Mouse (Mus musculus) erythroblast, embryonic 14.5 days (primary cell): Measurements from ENCODE around the gene Cetn4. TPM values are rescaled to one million over a fixed set of nuclear protein-coding genes. Genes with fewer than 3 reads are reported as not detected.

Source experiments
- H3K27me3 ChIP-seq: 2 replicates; pipeline ENCODE4 v1.6.1; 2012; ENCODE audit warnings: inconsistent platforms; ENCODE audit not compliant: control insufficient read depth
- H3K36me3 ChIP-seq: 2 replicates; pipeline ENCODE4 v1.6.1; 2012; ENCODE audit warnings: mild to moderate bottlenecking, inconsistent platforms; ENCODE audit not compliant: control insufficient read depth
- H3K4me1 ChIP-seq: 2 replicates; pipeline ENCODE4 v1.6.1; 2012; ENCODE audit warnings: inconsistent platforms; ENCODE audit not compliant: control insufficient read depth
- H3K4me3 ChIP-seq: replicated peaks from 2 replicates; pipeline ENCODE3; 2012; ENCODE audit warnings: moderate library complexity, mild to moderate bottlenecking, inconsistent platforms
- H3K9me3 ChIP-seq: 2 replicates; pipeline ENCODE4 v1.6.1; 2012; ENCODE audit warnings: low read length, inconsistent platforms, mixed read lengths; ENCODE audit not compliant: control insufficient read depth
- GATA1 ChIP-seq: IDR thresholded peaks from 2 replicates; pipeline ENCODE4 v1.6.1; 2012; ENCODE audit warnings: low read length, inconsistent platforms, mixed read lengths
- TAL1 ChIP-seq: IDR thresholded peaks from 3 replicates; pipeline ENCODE4 v1.6.1; 2012; ENCODE audit warnings: low read length, inconsistent platforms, mixed read lengths
- polyA plus RNA-seq: library from polyadenylated mRNA; stranded (reverse); fragments of >175 nt; gene quantifications from 2 replicates; pipeline ENCODE4 v1.2.3, GENCODE M21; 2012

Cetn4 gene
- polyA plus RNA-seq, 1 experiment = 0.56 TPM

DNA sequence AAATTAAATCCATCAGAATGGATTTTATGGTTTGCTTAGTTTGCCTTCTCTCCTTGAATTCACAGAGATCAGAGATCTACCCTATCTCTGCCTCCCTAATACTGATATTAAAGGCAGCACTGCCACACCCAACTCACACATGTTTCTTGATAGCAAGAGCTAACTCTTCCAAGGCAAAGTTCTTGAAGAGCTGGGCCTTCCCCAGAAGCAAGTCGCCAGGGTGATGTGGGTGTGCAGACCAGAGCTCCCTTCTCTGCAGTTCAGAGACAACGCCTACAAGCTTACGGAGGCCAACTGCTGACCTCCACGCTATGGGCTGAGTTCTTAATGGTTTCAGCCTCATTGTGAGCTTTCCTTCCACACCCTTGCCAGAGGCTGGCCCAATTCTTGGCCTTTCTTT, 29.3 kb downstream of the Cetn4 start:
- TF ChIP-seq TAL1 = no peak
- TF ChIP-seq GATA1 = no peak
- H3K4me3 ChIP-seq = no peak overlapping the region
- H3K4me1 ChIP-seq = peaks cover 4% of the 10 kb centered on the region

DNA sequence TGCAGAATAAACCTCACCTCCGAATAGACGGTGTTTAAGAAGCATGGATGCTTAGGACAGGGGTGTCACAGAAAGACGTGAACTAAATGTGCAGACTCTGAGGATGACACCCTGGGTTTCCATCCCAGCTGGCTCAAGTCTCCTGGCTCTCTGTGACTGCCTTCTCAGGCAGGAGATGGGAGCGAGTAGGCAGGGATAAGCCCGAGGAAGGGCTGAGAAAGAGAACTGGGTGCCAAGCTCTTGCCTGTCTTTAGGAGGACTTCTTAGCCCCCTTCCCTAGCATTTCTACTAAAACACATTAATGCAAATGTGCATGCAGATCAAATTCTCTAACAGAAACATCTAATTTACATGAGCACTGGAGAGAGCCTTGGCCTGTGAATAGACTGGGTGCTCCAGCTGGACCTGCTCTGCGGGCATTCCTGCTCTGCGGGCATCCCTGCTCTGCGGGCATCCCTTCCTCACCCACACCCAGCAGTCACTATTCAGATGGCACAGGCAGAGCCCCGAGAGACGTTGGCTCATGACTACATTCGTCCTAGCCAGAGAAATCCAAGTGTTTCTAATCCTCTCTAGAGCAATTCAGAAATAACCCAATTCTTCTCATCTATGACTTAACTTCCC, 30.1 kb downstream of the Cetn4 start:
- TF ChIP-seq TAL1 = no peak
- no peak for TF ChIP-seq GATA1
- H3K27me3 ChIP-seq = no peaks in the 10 kb centered on the region
- H3K4me1 ChIP-seq = peaks cover 4% of the 10 kb centered on the region
- no peak overlapping the region for H3K4me3 ChIP-seq
- no peaks in the 10 kb centered on the region for H3K36me3 ChIP-seq
- no peaks in the 10 kb centered on the region for H3K9me3 ChIP-seq

More for the DNA sequence above, 29.3 kb downstream of the Cetn4 start:
- Histone ChIP-seq H3K27me3 (no peaks in the 10 kb centered on the region), H3K36me3 (no peaks in the 10 kb centered on the region), H3K9me3 (no peaks in the 10 kb centered on the region)

DNA sequence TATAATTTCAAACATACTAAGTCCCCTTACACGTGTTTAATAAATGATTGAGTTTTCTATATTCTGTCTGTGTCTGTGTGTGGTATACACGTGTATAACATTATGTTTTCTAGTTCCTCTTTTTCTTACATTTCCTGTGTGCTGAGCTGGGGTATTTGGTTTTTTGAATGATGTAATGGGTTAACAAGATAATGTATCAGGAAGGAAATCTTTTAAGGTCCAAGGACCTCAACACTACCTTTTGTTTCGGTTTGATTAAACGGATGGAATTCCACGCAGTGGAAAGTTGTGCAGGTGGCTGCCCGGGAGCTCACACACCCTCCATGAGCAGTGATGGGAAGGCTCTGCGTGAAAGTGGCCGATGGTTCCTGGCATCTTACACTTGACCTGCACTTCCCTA, 31.6 kb downstream of the Cetn4 start:
- TF ChIP-seq GATA1 = no peak
- TF ChIP-seq TAL1 = no peak
- H3K4me1 ChIP-seq = peaks cover 4% of the 10 kb centered on the region
- no peaks in the 10 kb centered on the region for H3K36me3 ChIP-seq
- H3K9me3 ChIP-seq = no peaks in the 10 kb centered on the region
- no peak overlapping the region for H3K4me3 ChIP-seq
- H3K27me3 ChIP-seq = no peaks in the 10 kb centered on the region

DNA sequence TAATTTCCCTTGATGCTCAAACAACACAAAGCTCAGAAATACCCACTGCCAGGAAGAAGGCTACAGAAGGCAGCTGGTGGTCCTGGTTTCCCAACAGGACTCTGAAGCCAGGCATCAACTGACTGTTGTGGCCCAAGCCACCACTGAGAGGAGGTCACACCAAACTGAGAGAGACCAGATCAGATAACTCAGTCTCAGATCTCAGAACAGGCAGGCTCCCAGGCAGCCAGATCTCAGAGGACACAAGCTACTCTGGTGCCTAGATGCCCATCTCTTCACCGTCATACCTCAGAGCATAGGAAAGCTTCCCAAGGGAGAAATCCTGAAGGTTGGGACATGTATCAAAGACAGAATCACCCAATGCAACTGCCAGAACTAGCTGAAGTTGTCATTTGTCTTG, 32.3 kb downstream of the Cetn4 start:
- no peak for TF ChIP-seq GATA1
- no peak for TF ChIP-seq TAL1
- H3K27me3 ChIP-seq = no peaks in the 10 kb centered on the region
- no peaks in the 10 kb centered on the region for H3K9me3 ChIP-seq
- H3K4me3 ChIP-seq = no peak overlapping the region
- H3K4me1 ChIP-seq = peaks cover 4% of the 10 kb centered on the region
- no peaks in the 10 kb centered on the region for H3K36me3 ChIP-seq

DNA sequence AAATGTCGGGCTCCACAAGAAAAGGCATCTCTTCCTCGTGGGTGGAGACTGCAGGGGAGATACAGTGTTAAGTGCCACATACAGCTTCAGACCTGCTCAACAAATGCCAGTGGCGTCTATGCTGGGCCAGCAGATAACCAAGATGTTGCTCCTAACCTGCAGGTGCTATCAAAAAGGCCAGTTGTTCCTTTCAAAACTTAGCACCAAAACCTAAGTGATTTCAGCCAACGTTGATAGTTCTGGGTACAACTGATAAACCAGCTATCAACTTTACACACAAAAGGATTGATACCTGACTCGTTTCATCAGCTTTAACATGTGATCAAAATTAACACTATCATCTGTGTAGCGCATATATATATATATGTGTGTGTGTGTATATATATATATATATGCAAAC, 37.8 kb downstream of the Cetn4 start:
- Histone ChIP-seq H3K9me3 (no peaks in the 10 kb centered on the region), H3K27me3 (no peaks in the 10 kb centered on the region), H3K4me1 (peaks cover 7% of the 10 kb centered on the region), H3K36me3 (no peaks in the 10 kb centered on the region), H3K4me3 (no peak overlapping the region)
- TF ChIP-seq TAL1 (no peak), GATA1 (no peak)

DNA sequence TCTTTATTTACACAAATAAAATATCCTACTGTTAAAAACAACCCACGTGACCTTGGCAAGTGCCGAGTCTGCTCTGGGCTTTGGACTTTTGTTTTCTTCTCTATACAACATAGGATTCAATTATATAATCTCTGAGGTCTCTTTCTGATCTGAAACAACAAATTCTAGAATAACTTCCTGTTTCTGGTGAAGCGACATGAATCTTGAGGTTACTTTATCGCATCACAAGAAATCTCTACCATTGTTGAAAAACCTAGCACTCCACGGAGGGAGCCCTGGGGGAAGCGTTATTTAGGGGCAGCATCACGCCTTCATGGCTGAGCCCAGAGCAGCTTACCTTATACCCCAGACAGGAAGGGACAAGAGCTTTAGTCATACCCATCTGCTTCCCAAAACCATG, 39.4 kb downstream of the Cetn4 start:
- TF ChIP-seq GATA1 = no peak
- TF ChIP-seq TAL1 = no peak
- H3K4me3 ChIP-seq = no peak overlapping the region
- peaks cover 4% of the 10 kb centered on the region; the same call in 1 of the 2 replicates for H3K27me3 ChIP-seq
- H3K36me3 ChIP-seq = no peaks in the 10 kb centered on the region
- no peaks in the 10 kb centered on the region for H3K9me3 ChIP-seq
- H3K4me1 ChIP-seq = peaks cover 7% of the 10 kb centered on the region

DNA sequence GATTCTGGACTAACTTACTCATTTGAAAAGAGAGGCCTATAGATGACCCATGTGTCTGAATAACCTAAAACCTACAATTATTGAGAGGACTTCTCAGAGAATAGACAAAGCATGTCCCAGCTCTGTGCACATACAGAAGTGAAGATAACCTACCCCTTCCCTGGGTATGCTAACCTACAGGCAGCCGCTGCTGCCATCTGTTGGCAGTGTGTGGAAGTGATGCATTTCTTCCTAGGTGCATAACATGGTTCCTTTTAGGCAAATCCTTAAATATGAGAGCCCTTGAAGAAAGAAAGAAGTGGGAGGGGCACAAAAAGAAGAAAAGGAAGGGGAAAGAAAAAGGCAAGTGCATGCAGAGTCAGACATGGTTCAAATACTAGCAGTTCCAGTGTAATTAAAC, 41.3 kb downstream of the Cetn4 start:
- Histone ChIP-seq H3K4me1 (peaks cover 7% of the 10 kb centered on the region), H3K9me3 (no peaks in the 10 kb centered on the region), H3K27me3 (peaks cover 8% of the 10 kb centered on the region), H3K36me3 (no peaks in the 10 kb centered on the region), H3K4me3 (no peak overlapping the region)
- no peak for TF ChIP-seq GATA1
- no peak for TF ChIP-seq TAL1

DNA sequence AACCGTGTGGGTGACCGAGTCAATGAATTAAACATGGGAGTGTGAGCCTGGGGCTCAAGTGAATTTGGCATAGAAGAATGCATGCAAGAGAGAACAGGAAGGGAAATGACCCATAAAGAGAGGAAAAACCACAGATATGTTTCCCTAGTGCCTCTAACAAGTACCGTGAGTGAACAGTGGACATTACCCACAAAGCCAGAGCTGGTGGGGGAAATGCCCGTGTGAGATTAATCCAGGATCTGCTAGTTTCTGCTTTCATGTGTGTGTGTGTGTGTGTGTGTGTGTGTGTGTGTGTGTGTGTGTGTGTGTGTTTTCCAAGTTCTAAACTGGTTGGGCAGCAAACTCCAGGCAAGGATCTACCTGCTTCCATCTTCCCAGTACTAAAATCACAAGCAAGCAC, 42.6 kb downstream of the Cetn4 start:
- TF ChIP-seq GATA1 (no peak), TAL1 (no peak)
- Histone ChIP-seq H3K27me3 (peaks cover 14% of the 10 kb centered on the region), H3K36me3 (no peaks in the 10 kb centered on the region), H3K9me3 (no peaks in the 10 kb centered on the region), H3K4me1 (peaks cover 7% of the 10 kb centered on the region), H3K4me3 (no peak overlapping the region)

DNA sequence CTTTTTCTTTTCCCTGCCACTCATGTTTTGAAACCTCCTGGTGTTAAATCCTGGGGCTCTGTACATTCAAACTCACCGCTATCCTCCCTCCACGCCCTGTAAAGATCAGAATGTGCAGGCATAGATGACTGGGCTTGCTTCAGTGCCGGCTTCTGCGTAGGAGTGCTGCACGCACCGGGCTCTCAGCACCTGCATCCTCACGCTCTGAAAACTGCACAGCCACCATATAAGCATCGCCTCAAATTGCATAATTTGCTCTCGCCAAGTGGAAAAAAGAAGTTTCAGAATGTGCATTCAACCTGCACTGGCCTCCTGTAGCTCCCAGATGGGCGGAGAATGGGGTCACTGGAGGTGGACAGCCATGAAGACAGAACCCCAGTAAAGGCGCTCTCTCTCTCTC, 44.2 kb downstream of the Cetn4 start:
- Histone ChIP-seq H3K4me3 (no peak overlapping the region), H3K27me3 (peaks cover 17% of the 10 kb centered on the region), H3K36me3 (no peaks in the 10 kb centered on the region), H3K9me3 (no peaks in the 10 kb centered on the region), H3K4me1 (no peaks in the 10 kb centered on the region)
- no peak for TF ChIP-seq GATA1
- TF ChIP-seq TAL1 = no peak

DNA sequence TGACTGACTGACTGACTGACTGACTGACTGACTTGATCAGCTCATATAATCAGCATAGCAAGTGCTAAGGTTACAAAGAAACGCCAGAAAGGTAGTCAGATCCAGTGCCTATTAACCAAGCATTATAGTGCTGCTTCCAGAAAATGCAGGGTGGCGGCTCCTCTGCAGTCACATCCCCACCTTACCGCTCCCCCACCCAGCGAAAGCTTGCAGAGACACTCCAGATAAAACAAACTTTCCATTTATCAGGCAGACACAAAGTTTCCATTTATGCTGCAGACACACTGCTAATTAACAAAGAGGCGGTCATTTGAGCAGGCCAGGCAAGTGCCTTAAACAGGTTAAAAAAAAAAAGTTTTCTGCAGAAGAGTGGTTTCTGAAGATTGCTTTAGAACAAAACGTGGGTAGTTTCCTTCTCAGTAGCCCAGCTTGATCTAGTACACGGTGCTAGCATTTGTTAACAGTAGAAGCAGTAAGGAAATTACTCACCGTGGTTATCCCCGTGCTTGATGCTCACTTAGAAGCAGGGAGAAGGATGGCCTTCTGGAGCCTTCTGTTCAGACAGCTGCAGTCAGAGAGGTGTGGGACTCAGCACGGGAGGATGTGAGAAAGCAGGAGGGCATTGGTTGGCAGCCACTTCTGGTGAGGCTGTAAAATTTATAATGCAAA, 53.0 kb downstream of the Cetn4 start:
- Histone ChIP-seq H3K4me3 (no peak overlapping the region), H3K9me3 (no peaks in the 10 kb centered on the region), H3K36me3 (no peaks in the 10 kb centered on the region), H3K4me1 (peaks cover 26% of the 10 kb centered on the region), H3K27me3 (peaks cover 3% of the 10 kb centered on the region; the same call in 1 of the 2 replicates)
- TF ChIP-seq GATA1 = no peak
- no peak for TF ChIP-seq TAL1
